Mouse (Mus musculus): ENCODE measurements around the gene Man2a2.
"Not testable (repeated sequence)": the region's sequence is repeated elsewhere in the genome, so short reads cannot be mapped to it uniquely, and the experiment has no call there.

The Man2a2 gene

DNA sequence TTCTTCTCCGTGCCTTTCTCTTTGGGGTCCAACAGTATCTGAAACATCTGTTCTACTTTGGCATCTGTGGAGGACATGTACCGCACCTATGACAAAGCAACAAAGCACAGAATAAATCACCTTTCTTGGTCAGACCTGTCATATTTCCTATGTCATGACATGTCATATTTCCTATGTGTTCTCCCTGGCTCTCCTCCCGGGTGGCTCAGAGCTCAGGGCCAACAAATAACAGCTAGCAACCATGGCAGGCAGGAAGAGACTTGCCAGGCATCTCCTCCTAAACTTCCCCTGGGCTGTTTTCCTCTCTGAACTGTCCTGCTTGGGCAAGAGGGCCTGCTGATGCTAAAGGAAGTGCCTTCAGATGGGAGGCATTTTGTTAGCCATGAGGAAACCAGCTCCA, 34.2 kb downstream of the Man2a2 start:
- DNase-seq (ENCODE audit: low spot score): no peak

DNA sequence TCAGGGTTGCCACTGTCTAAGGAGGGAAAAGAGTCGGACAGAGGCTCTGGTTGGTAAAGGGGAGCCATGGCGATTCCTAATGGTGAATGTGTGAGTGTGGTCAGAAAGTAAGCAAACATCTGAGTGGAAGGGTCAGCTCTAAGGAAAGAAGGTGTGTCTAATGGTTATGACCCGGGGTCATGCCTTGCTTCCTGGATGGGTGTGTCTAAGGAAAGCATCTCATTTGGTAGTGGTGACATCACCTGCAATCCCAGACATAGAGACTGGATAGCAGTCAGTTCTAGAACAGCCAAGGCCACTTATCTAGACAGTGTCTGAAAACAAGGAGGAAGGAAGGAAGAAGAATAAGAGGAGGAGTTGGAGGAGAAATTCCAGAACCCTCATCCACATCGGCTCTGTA, 36.3 kb downstream of the Man2a2 start:
- no peak for DNase-seq (ENCODE audit: low spot score)

DNA sequence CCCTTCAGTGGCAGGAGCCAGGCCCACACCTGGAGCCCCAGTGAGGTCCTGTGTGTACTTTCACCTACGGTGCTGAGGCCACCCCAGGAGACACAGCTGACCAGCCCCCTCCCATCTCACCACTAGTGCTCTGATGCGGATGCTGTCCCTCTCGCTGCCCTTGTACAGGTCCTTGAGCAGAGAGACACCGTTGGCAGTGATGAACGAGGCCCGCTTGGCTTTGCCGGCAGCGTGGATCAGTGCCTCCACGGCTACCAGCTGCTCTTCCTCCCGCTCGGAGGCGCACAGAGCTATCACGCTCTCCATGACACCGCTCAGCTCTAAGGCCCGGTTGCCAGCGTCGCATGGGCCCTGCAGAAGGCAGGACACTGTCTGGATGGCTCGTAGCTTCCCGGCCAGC, 39.7 kb downstream of the Man2a2 start:
- no peak for DNase-seq (ENCODE audit: low spot score)

GRCm38 (mm10) chr7:80330278-80330677, 40.9 kb downstream of the Man2a2 start:
- DNase-seq (ENCODE audit: low spot score): no peak

- DNase-seq (ENCODE audit: low spot score): no peak
Observed at GRCm38 (mm10) chr7:80326076-80326475, 45.1 kb downstream of the Man2a2 start.

- DNase-seq (ENCODE audit: low spot score): no peak
Observed at GRCm38 (mm10) chr7:80325292-80325868, 45.8 kb downstream of the Man2a2 start.

- DNase-seq (ENCODE audit: low spot score): not testable (repeated sequence)
Observed at GRCm38 (mm10) chr7:80324816-80325119, 46.4 kb downstream of the Man2a2 start.

DNA sequence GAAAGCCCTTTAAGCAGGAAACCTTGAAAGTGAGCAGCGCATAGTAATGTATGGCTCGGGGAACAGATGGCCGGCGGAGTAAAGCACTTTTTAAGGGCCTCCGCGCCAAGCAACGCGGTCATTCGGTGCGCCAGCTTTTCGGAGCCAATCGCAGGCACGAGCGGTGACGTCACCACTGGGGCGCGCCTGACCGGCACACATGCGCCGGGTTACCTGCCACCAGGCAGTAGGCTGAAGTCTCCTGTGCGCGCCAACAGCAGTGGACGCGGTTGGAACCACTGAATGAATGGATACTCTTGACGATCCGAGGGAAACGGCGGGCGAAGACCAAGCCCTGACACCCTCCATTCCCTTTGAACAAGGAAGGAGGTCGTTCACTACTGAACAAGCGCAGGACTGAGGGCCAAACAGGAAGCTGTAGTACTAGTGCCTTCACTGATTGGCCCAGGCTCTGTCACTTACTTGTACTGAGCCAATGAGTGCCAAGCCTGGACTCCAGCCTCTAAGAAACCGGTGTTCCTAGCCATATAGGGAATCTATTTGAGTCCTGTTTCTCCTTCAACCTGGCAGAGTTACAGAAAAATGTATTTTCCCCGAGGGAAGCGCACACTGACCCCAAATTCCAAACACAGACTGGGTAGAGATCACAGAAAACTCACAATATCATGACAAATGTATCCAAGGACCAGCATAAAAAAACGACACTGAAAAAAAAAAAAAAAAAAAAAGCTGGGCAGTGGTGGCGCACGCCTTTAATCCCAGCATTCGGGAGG, 46.9 kb downstream of the Man2a2 start, which contains the start of gene Rccd1:
TSS of gene Rccd1 (minus strand) at position 412 of the 773 bp plus-strand sequence.
- peak; percentile 96 for DNase-seq (ENCODE audit: low spot score)

DNA sequence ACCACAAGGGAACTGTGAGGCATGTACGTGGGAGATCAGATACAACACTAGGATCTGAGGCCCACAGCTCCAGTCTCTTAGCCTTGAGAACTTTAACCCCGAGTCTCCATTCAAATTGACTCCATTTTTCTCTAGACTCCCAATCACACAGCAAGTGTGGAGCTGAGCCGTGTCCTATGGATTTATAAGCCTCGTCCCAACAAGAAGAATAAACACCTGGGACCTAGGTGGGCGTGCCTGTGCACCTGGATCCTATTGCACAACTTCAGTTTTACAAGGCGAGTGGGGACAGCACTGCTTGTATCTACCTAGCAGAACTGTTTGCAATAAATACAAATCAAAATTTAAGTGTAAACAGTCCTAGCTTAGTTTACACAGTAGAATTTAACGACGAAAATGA, 47.8 kb downstream of the Man2a2 start:
- DNase-seq (ENCODE audit: low spot score): no peak

DNA sequence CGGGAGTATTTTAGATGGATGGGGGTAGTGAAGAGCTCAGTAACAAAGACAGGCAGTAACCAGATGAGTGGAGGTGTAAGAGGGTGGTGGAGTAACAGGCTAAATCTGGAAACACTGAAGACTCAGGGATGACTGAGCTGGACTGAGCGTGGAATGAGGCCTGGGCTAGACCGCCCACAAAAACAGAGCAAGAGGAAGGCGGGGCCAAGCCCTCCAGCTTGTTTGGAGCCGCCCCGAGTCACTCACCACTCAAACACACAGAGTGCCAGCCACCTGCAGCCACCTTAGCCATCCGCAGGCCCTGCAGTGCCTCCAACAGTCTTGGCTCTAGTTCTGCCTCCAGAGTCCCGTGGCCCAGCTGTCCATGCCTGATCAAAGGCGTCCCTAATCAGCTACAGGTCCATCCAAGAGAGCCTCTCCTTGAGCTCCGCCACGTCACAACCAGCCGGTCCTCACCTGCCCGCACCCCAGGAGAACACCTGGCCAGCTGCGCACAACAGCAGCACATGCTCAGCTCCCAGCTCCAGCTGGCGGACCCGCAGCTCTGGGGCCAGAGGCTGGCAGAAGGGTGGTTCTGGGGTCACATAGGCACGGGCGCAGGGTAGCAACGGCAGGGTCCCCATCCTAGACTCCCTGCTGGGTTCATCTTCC, 51.2 kb downstream of the Man2a2 start:
- no peak for DNase-seq (ENCODE audit: low spot score)

GRCm38 (mm10) chr7:80318670-80319069, 52.5 kb downstream of the Man2a2 start:
- no peak for DNase-seq (ENCODE audit: low spot score)

DNA sequence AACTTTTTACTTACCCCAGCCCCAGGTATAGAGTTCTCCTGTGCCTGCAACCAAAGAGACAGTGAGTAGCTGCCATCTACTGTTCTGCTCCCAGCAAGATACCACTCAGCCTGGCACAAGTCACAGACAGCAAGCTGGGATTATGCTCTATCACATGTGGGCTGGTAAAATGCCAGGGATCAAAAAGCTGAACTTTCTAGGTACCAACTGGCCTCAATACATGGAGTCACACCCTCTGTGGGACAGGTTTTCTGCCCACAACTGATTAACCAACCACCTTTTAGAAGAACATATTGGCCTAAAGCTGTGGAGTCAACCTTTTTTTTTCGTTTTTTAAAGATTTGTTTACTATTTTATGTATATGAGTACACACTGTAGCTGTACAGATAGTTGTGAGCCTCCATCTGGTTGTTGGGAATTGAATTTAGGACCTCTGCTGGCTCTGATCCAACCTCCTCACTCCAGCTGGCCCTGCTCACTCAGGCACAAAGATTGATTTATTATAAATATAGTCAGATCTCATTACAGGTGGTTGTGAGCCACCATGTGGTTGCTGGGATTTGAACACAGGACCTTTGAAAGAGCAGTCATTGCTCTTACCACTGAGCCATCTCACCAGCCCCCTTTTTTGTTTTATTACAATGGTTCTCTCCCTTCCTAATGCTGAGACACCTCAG, 53.6 kb downstream of the Man2a2 start:
- DNase-seq (ENCODE audit: low spot score): no peak

GRCm38 (mm10) chr7:80315733-80316132, 55.4 kb downstream of the Man2a2 start:
- DNase-seq (ENCODE audit: low spot score): no peak

- no peak for DNase-seq (ENCODE audit: low spot score)
Observed at GRCm38 (mm10) chr7:80310771-80311170, 60.4 kb downstream of the Man2a2 start.

DNA sequence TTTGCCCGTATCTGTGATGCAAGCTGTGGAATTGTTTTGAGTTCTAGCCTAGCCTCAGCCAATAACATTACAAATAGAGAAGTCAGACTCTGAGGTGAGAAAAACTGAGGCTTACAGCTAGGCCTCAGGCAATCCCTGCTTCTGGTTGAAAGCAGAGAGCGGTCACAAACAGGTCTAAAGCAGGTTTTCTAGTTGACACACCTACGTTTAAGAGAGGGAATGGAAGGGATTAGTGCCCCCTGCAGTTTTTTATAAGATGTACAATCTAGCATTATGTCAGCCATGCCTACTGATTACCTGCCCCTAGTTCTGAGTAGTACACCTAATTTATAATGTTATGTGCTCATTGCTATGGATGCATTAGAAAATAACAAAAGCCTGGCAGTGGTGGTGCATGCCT, 63.4 kb downstream of the Man2a2 start:
- no peak for DNase-seq (ENCODE audit: low spot score)

DNA sequence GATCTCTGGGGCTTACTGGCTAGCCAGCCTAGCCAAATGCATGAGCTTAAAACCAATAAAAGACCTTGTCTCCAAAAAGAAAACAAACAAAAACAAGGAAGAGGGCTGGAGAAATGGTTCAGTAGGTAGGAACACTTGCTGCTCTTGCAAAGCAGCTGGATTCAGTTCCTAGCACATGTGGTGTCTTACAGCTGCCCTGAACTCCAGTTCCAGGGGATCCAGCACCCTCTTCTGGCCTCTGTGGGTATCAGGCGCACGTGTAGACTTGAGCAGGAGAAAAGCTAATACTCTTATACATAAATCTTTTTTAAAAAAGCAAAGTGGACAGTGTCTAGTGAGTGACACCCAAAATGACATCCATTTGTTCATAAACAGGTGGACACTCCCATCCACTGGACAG, 69.7 kb downstream of the Man2a2 start:
- no peak for DNase-seq (ENCODE audit: low spot score)

GRCm38 (mm10) chr7:80299568-80299967, 71.6 kb downstream of the Man2a2 start:
- no peak for DNase-seq (ENCODE audit: low spot score)

Data from lung, postnatal 25 days (tissue).